Mouse (Mus musculus): ENCODE measurements around the gene Pheta1.

DNA sequence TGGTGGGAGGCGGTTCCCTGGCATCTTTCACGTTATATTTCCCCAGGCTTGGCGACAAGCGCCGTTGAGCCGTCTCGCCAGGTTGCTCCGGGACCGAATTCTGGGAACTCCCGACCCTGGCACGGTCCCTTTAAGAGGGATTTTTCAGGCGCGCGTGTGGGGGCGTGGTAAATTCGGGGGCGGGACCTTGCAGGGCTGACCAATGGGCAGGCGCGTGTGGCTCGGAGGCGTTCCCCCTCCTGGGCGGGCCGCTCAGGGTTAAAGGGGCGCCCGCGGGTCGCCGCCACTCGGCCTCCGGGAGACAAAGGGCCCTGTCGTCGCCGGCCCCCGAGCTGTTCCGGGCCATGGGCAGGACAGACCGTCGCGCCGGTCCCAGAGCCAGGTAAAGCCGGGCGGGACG is at the start of gene Pheta1:
- TF ChIP-seq CTCF (IDR thresholded peaks at IDR 0.05; ENCODE audit: control insufficient read depth, insufficient read depth, insufficient replicate concordance, low read depth, low read length) (no peak), POLR2A (IDR thresholded peaks at IDR 0.05; ENCODE audit: control insufficient read depth, low read depth, low read length) (peak; percentile 82)
